Mouse (Mus musculus) small intestine, adult 2 months (tissue): ENCODE results near the gene Il18rap.

Experiments used
- CTCF ChIP-seq: fragments of 200-500 bp; IDR thresholded peaks from 2 replicates; pipeline ENCODE4 v1.5.1; 2012; ENCODE audit warnings: low read depth, mild to moderate bottlenecking, control low read depth, inconsistent platforms, low read length, moderate library complexity, mixed read lengths; ENCODE audit not compliant: insufficient replicate concordance, insufficient read length; ENCODE audit errors: extremely low read depth
- POLR2A ChIP-seq: fragments of 200-500 bp; IDR thresholded peaks from 2 replicates; pipeline ENCODE4 v1.6.1; 2012; ENCODE audit warnings: low read depth, mild to moderate bottlenecking, control low read depth, inconsistent platforms, low read length, moderate library complexity

DNA sequence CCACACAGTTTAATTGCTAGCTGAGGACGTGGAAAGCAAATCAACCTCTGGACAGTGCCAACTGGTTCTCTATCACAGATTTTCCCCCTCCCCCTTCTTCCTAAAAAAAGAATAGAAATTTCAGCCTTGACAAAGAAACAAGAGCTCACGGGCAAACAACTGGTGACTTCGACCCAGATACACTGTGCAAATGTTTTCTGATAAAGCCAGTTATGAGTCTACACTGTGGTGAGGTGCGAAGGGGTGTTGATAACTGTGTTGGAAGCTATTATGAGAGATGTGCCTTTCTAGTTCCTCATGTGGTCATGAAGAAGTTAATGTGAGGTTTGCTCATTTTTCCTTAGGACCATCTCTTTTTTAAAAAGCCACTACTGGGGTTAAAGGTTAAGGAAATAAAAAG lies 54.2 kb downstream of the Il18rap start:
- no peak for TF ChIP-seq CTCF
- no peak for TF ChIP-seq POLR2A
